Mouse (Mus musculus) embryonic fibroblast, embryonic 13.5 days (primary cell): ENCODE results near the gene Atf5.

Source experiments
- CTCF ChIP-seq: IDR thresholded peaks from 2 replicates; pipeline ENCODE4 v1.5.1; 2011; ENCODE audit warnings: mild to moderate bottlenecking, control low read depth, low read length, moderate library complexity, borderline replicate concordance; ENCODE audit not compliant: insufficient read depth
- POLR2A ChIP-seq: IDR thresholded peaks from 2 replicates; pipeline ENCODE4 v1.6.1; 2011; ENCODE audit warnings: low read depth, mild to moderate bottlenecking, control low read depth, low read length, moderate library complexity

- no peak for TF ChIP-seq CTCF
- no peak for TF ChIP-seq POLR2A
These were observed 19.0 kb upstream of the Atf5 start for GRCm38 (mm10) chr7:44835373-44836015.
